Mouse (Mus musculus) intestine, embryonic 16.5 days (tissue): ENCODE data around the gene Dcakd. TPM values are rescaled to one million over a fixed set of nuclear protein-coding genes. Genes with fewer than 3 reads are reported as not detected.

ENCODE experiments used
- ATAC-seq: fragments of 200-750 bp; cut with Nextera tagmentation; 2 replicates; pipeline ENCODE4 v1.8.0; 2017; ENCODE audit warnings: moderate TSS enrichment, moderate library complexity
- H3K27ac ChIP-seq: fragments of 300-500 bp; sonication (generic); 2 replicates; pipeline ENCODE4 v1.5.1; 2014; ENCODE audit warnings: mild to moderate bottlenecking, low read length
- H3K27me3 ChIP-seq: fragments of 300-500 bp; sonication (generic); replicated peaks from 2 replicates; pipeline ENCODE4 v1.6.1; 2014; ENCODE audit warnings: low read length, control low read depth, mixed read lengths; ENCODE audit not compliant: control insufficient read depth, insufficient read depth
- H3K36me3 ChIP-seq: fragments of 300-500 bp; sonication (generic); 2 replicates; pipeline ENCODE4 v1.6.1; 2014; ENCODE audit warnings: low read length, control low read depth; ENCODE audit not compliant: control insufficient read depth, insufficient read depth
- H3K4me1 ChIP-seq: fragments of 300-500 bp; sonication (generic); 2 replicates; pipeline ENCODE4 v1.6.1; 2014; ENCODE audit warnings: low read length, control low read depth, mixed read lengths; ENCODE audit not compliant: control insufficient read depth, insufficient read depth
- H3K4me2 ChIP-seq: fragments of 300-500 bp; sonication (generic); 2 replicates; pipeline ENCODE4 v1.6.1; 2014; ENCODE audit warnings: low read depth, low read length, control low read depth
- H3K4me3 ChIP-seq: fragments of 300-500 bp; sonication (generic); 2 replicates; pipeline ENCODE4 v1.5.1; 2014; ENCODE audit warnings: mild to moderate bottlenecking, low read length
- H3K9ac ChIP-seq: fragments of 300-500 bp; sonication (generic); 2 replicates; pipeline ENCODE4 v1.6.1; 2014; ENCODE audit warnings: low read depth, low read length
- H3K9me3 ChIP-seq: fragments of 300-500 bp; sonication (generic); 2 replicates; pipeline ENCODE4 v1.6.1; 2016; ENCODE audit warnings: low read length, control low read depth; ENCODE audit not compliant: control insufficient read depth
- WGBS: fragments of 180-500 bp; shearing (Covaris S2); extraction: QIAGEN DNeasy Blood & Tissue Kit; methylation state at CpG from one replicate; pipeline ENCODE4 v1.1.7; 2014; 5-methylcytosine and 5-hydroxymethylcytosine counted together
- polyA plus RNA-seq: library from polyadenylated mRNA; unstranded; fragments of >200 nt; fragmentation: Nextera tagmentation; extraction: Ambion mirVana; gene quantifications from 2 replicates; pipeline ENCODE4 v1.2.1, GENCODE M21; 2015

Gene Dcakd
- polyA plus RNA-seq, 1 experiment from 2014 or later = 92.7 TPM

DNA sequence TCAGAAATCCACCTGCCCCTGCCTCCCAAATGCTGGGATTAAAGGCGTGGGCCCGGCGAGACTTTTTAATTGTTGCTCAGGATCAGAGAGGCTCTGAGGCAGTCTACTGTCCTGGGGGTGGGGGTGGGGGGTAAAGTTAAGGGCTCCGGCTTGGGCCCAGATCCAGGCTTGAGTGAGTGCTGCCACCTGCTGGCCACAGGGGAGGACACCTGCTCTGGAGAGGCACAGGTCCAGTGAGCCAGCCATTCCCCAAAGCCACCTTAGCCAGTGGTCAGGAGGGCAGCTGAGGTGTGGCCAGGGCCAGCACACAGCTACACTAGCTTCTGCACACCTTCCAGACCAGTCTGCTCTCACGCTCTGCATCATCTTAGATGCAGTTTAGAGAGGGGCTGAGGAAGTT, 35.2 kb downstream of the Dcakd start:
- peaks cover 3% of the 10 kb centered on the region; the same call in 1 of the 2 replicates for H3K36me3 ChIP-seq
- no peak overlapping the region for H3K27ac ChIP-seq
- no peak overlapping the region for H3K9ac ChIP-seq
- peaks cover 18% of the 10 kb centered on the region for H3K4me1 ChIP-seq
- peak; percentile 37 for ATAC-seq
- no peaks in the 10 kb centered on the region for H3K9me3 ChIP-seq
- 8% methylated on average over 5 of the region's 5 CpGs for WGBS
- H3K4me3 ChIP-seq = no peak overlapping the region
- peaks cover 19% of the 10 kb centered on the region for H3K27me3 ChIP-seq
- no peak overlapping the region for H3K4me2 ChIP-seq

- H3K9ac ChIP-seq = peak overlapping the region; percentile 31
- peak overlapping the region; percentile 16; the same call in 1 of the 2 replicates for H3K4me3 ChIP-seq
- peak overlapping the region; percentile 34 for H3K4me2 ChIP-seq
- H3K9me3 ChIP-seq = no peaks in the 10 kb centered on the region
- H3K27me3 ChIP-seq = peaks cover 19% of the 10 kb centered on the region
- peak; percentile 32 for ATAC-seq
- H3K4me1 ChIP-seq = peaks cover 18% of the 10 kb centered on the region
- no peaks in the 10 kb centered on the region for H3K36me3 ChIP-seq
- WGBS = 6% methylated on average over 16 of the region's 16 CpGs
- peak overlapping the region; percentile 26 for H3K27ac ChIP-seq
These were observed 36.5 kb downstream of the Dcakd start for GRCm38 (mm10) chr11:102991681-102992080.

GRCm38 (mm10) chr11:102990152-102990663, 37.9 kb downstream of the Dcakd start:
- no peak overlapping the region for H3K27ac ChIP-seq
- H3K4me3 ChIP-seq = peak overlapping the region; percentile 46
- 3% methylated on average over 29 of the region's 29 CpGs for WGBS
- H3K36me3 ChIP-seq = no peaks in the 10 kb centered on the region
- no peaks in the 10 kb centered on the region for H3K9me3 ChIP-seq
- ATAC-seq = peak; percentile 32; the same call in 1 of the 2 replicates
- peaks cover 18% of the 10 kb centered on the region for H3K4me1 ChIP-seq
- peak overlapping the region; percentile 73 for H3K4me2 ChIP-seq
- H3K27me3 ChIP-seq = peaks cover 19% of the 10 kb centered on the region
- H3K9ac ChIP-seq = peak overlapping the region; percentile 66

GRCm38 (mm10) chr11:102989641-102990151, 38.4 kb downstream of the Dcakd start:
- Histone ChIP-seq H3K36me3 (no peaks in the 10 kb centered on the region), H3K4me1 (peaks cover 18% of the 10 kb centered on the region), H3K4me2 (peak overlapping the region; percentile 73), H3K9me3 (no peaks in the 10 kb centered on the region), H3K9ac (peak overlapping the region; percentile 66), H3K27me3 (peaks cover 19% of the 10 kb centered on the region), H3K27ac (no peak overlapping the region), H3K4me3 (peak overlapping the region; percentile 46)
- 10% methylated on average over 28 of the region's 28 CpGs for WGBS
- ATAC-seq = no peak

- 60% methylated on average over 6 of the region's 6 CpGs for WGBS
- Histone ChIP-seq H3K4me2 (no peak overlapping the region), H3K27me3 (peaks cover 12% of the 10 kb centered on the region), H3K27ac (no peak overlapping the region), H3K4me1 (peaks cover 11% of the 10 kb centered on the region), H3K36me3 (no peaks in the 10 kb centered on the region), H3K4me3 (no peak overlapping the region), H3K9me3 (no peaks in the 10 kb centered on the region), H3K9ac (no peak overlapping the region)
- ATAC-seq = no peak
These were observed 43.0 kb downstream of the Dcakd start for GRCm38 (mm10) chr11:102985160-102985559.

DNA sequence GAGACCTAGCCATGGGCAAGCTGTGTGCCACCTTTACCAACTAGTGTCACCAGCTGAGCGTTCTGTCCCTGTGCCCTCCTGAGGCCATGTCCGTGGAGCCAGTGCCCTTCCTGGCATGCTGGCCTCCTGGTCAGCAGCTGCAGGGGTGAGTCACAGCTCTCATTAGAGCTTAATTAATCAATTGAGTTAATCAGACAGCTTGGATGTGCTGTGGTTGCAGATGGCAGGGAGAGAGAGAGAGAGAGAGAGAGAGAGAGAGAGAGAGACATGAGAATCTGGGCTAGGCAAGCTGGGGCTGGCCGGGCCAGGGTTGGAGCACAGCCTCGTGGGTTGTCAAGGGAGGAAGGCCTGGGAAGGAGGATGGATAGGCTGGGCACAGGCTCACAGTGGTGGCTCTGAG, 43.5 kb downstream of the Dcakd start:
- Histone ChIP-seq H3K36me3 (no peaks in the 10 kb centered on the region), H3K4me1 (peaks cover 5% of the 10 kb centered on the region), H3K27ac (no peak overlapping the region), H3K4me2 (no peak overlapping the region), H3K9ac (no peak overlapping the region), H3K4me3 (no peak overlapping the region), H3K27me3 (peaks cover 7% of the 10 kb centered on the region; the same call in 1 of the 2 replicates), H3K9me3 (no peaks in the 10 kb centered on the region)
- 62% methylated on average over 4 of the region's 4 CpGs for WGBS
- ATAC-seq = no peak

- Histone ChIP-seq H3K27ac (no peak overlapping the region), H3K9ac (no peak overlapping the region), H3K36me3 (no peaks in the 10 kb centered on the region), H3K4me1 (peaks cover 4% of the 10 kb centered on the region; the same call in 1 of the 2 replicates), H3K4me2 (no peak overlapping the region), H3K9me3 (no peaks in the 10 kb centered on the region), H3K4me3 (no peak overlapping the region), H3K27me3 (peaks cover 2% of the 10 kb centered on the region; the same call in 1 of the 2 replicates)
- no peak for ATAC-seq
- 84% methylated on average over 9 of the region's 9 CpGs for WGBS
These were observed 44.0 kb downstream of the Dcakd start for GRCm38 (mm10) chr11:102984086-102984485.

- no peaks in the 10 kb centered on the region for H3K36me3 ChIP-seq
These were observed 46.8 kb downstream of the Dcakd start for GRCm38 (mm10) chr11:102981151-102981890.

GRCm38 (mm10) chr11:102978052-102978666, 50.0 kb downstream of the Dcakd start:
- H3K4me2 ChIP-seq = no peak overlapping the region
- no peak for ATAC-seq
- H3K4me3 ChIP-seq = no peak overlapping the region
- no peaks in the 10 kb centered on the region for H3K36me3 ChIP-seq
- no peaks in the 10 kb centered on the region for H3K9me3 ChIP-seq
- H3K27ac ChIP-seq = no peak overlapping the region
- peaks cover 8% of the 10 kb centered on the region; the same call in 1 of the 2 replicates for H3K4me1 ChIP-seq
- no peak overlapping the region for H3K9ac ChIP-seq
- 29% methylated on average over 6 of the region's 6 CpGs for WGBS
- H3K27me3 ChIP-seq = no peaks in the 10 kb centered on the region

More at GRCm38 (mm10) chr11:102981151-102981890, 46.8 kb downstream of the Dcakd start:
- H3K9ac ChIP-seq = no peak overlapping the region
- no peak for ATAC-seq
- H3K9me3 ChIP-seq = no peaks in the 10 kb centered on the region
- H3K4me2 ChIP-seq = no peak overlapping the region
- 53% methylated on average over 10 of the region's 10 CpGs for WGBS
- H3K4me3 ChIP-seq = no peak overlapping the region
- H3K27ac ChIP-seq = no peak overlapping the region
- no peaks in the 10 kb centered on the region for H3K27me3 ChIP-seq
- peaks cover 8% of the 10 kb centered on the region; the same call in 1 of the 2 replicates for H3K4me1 ChIP-seq
